Mouse (Mus musculus) heart, adult 2 months (tissue): ENCODE data around the gene Lrrc8b. TPM values are rescaled to one million over a fixed set of nuclear protein-coding genes. Genes with fewer than 3 reads are reported as not detected.

ENCODE experiments used
- DNase-seq, 2 experiments: peaks; one replicate each; pipeline ENCODE4 v3.0.0; 2021
- H3K27ac ChIP-seq: fragments of 200-600 bp; 2 replicates; pipeline ENCODE4 v1.8.1; 2022
- H3K27me3 ChIP-seq: fragments of 200-500 bp; 2 replicates; pipeline ENCODE4 v1.6.1; 2012; ENCODE audit warnings: mild to moderate bottlenecking, low read length, inconsistent platforms, mixed read lengths; ENCODE audit not compliant: control insufficient read depth, insufficient read depth
- H3K36me3 ChIP-seq: fragments of 200-500 bp; 2 replicates; pipeline ENCODE4 v1.6.1; 2012; ENCODE audit warnings: low read length, inconsistent platforms; ENCODE audit not compliant: control insufficient read depth, insufficient read depth
- H3K4me1 ChIP-seq: fragments of 200-500 bp; 2 replicates; pipeline ENCODE4 v1.6.1; 2011; ENCODE audit warnings: low read length; ENCODE audit not compliant: control insufficient read depth, insufficient read depth
- H3K4me3 ChIP-seq: fragments of 200-600 bp; 2 replicates; pipeline ENCODE4 v1.8.1; 2022
- H3K79me2 ChIP-seq: fragments of 200-500 bp; replicated peaks from 2 replicates; pipeline ENCODE4 v1.6.1; 2012; ENCODE audit warnings: mild to moderate bottlenecking, inconsistent platforms, low read length, moderate library complexity, mixed read lengths; ENCODE audit not compliant: control insufficient read depth, insufficient read depth
- H3K9ac ChIP-seq: fragments of 200-500 bp; 2 replicates; pipeline ENCODE4 v1.6.1; 2012; ENCODE audit warnings: low read depth, mild to moderate bottlenecking, control low read depth, inconsistent platforms, low read length, mixed read lengths
- CTCF ChIP-seq: fragments of 200-600 bp; IDR thresholded peaks from 2 replicates; pipeline ENCODE4 v1.8.1; 2022; ENCODE audit warnings: antibody characterized with exemption, mild to moderate bottlenecking, moderate library complexity
- EP300 ChIP-seq: fragments of 200-500 bp; IDR thresholded peaks from 2 replicates; pipeline ENCODE4 v1.6.1; 2011; ENCODE audit warnings: low read depth, low read length, control low read depth; ENCODE audit not compliant: insufficient read depth
- POLR2A ChIP-seq: fragments of 200-500 bp; IDR thresholded peaks from 2 replicates; pipeline ENCODE4 v1.6.1; 2011; ENCODE audit warnings: mild to moderate bottlenecking, low read depth, low read length, control low read depth; ENCODE audit not compliant: insufficient read depth
- WGBS: fragments of 180-500 bp; shearing (Covaris S2); methylation state at CpG from one replicate; pipeline ENCODE4 v1.1.7; 2018; 5-methylcytosine and 5-hydroxymethylcytosine counted together
- intact Hi-C: fragments of 180-260 bp; cut with DNase I; formaldehyde crosslinking; loops from one replicate; pipeline ENCODE4 v1.15.1; 2025
- polyA plus RNA-seq: library from polyadenylated mRNA; depleted of rRNA; stranded (reverse); fragments of >200 nt; gene quantifications from 2 replicates; pipeline ENCODE4 v1.2.3, GENCODE M21; 2012
- total RNA-seq, 2 experiments: library from RNA; stranded (reverse); gene quantifications; 2 replicates each; pipeline ENCODE4 v1.2.3; 2021

The Lrrc8b gene
- total and polyA plus RNA-seq, 3 experiments, result 2.9 to 5.0 (median 4.4) TPM

- Histone ChIP-seq H3K36me3 (peaks cover 48% of the 10 kb centered on the region), H3K4me1 (peaks cover 26% of the 10 kb centered on the region), H3K9ac (no peak overlapping the region), H3K79me2 (peaks cover 4% of the 10 kb centered on the region; the same call in 1 of the 2 replicates), H3K27me3 (no peaks in the 10 kb centered on the region), H3K27ac (peak overlapping the region; percentile 1), H3K4me3 (no peak overlapping the region)
- TF ChIP-seq POLR2A, result no peak
- no peak for TF ChIP-seq CTCF
- no peak for TF ChIP-seq EP300
- no peak for DNase-seq
- 60% methylated on average over 12 of the region's 12 CpGs for WGBS
- intact Hi-C loops, result loop anchor here (5.0 kb wide), 1 partner anchor 42 kb away; no protein-coding TSS in a partner anchor
These were observed 109.4 kb downstream of the Lrrc8b start for GRCm38 (mm10) chr5:105525004-105525403.

- peaks cover 31% of the 10 kb centered on the region for H3K4me1 ChIP-seq
- peak overlapping the region; percentile 65 for H3K27ac ChIP-seq
- peaks cover 5% of the 10 kb centered on the region; the same call in 1 of the 2 replicates for H3K79me2 ChIP-seq
- DNase-seq, result no peak
- 65% methylated on average over 4 of the region's 4 CpGs for WGBS
- no peak for TF ChIP-seq EP300
- TF ChIP-seq POLR2A, result no peak
- no peak for TF ChIP-seq CTCF
- no peak overlapping the region for H3K9ac ChIP-seq
- H3K4me3 ChIP-seq, result no peak overlapping the region
- H3K36me3 ChIP-seq, result peaks cover 53% of the 10 kb centered on the region
- no peaks in the 10 kb centered on the region for H3K27me3 ChIP-seq
- intact Hi-C loops, result loop anchor here (1.0 to 5.0 kb wide), 3 partner anchors 21 to 76 kb away; no protein-coding TSS in a partner anchor
These were observed 110.6 kb downstream of the Lrrc8b start for GRCm38 (mm10) chr5:105526107-105526645.

GRCm38 (mm10) chr5:105526766-105527165, 111.2 kb downstream of the Lrrc8b start:
- H3K36me3 ChIP-seq, result peaks cover 55% of the 10 kb centered on the region
- DNase-seq, result peak; percentile 37 to 38
- intact Hi-C loops, result loop anchor here (1.0 to 5.0 kb wide), 3 partner anchors 20 to 76 kb away; no protein-coding TSS in a partner anchor
- TF ChIP-seq CTCF, result no peak
- no peak for TF ChIP-seq POLR2A
- 0 out of 2 replicates have a peak, but pooled peaks have one; percentile 34 for TF ChIP-seq EP300
- no peaks in the 10 kb centered on the region for H3K27me3 ChIP-seq
- peak overlapping the region; percentile 8; the same call in 1 of the 2 replicates for H3K4me3 ChIP-seq
- peak overlapping the region; percentile 65 for H3K27ac ChIP-seq
- WGBS, result 42% methylated on average over 9 of the region's 9 CpGs
- H3K9ac ChIP-seq, result peak overlapping the region; percentile 56; the same call in 1 of the 2 replicates
- H3K79me2 ChIP-seq, result peaks cover 6% of the 10 kb centered on the region; the same call in 1 of the 2 replicates
- peaks cover 31% of the 10 kb centered on the region for H3K4me1 ChIP-seq

GRCm38 (mm10) chr5:105527477-105528331, 112.1 kb downstream of the Lrrc8b start:
- intact Hi-C loops, result loop anchor here (2.0 to 5.0 kb wide), 2 partner anchors 19 to 40 kb away; no protein-coding TSS in a partner anchor
- DNase-seq, result peak; percentile 48 to 54
- H3K27me3 ChIP-seq, result no peaks in the 10 kb centered on the region
- WGBS, result 31% methylated on average over 23 of the region's 23 CpGs
- TF ChIP-seq POLR2A (no peak), CTCF (no peak)
- peaks cover 6% of the 10 kb centered on the region; the same call in 1 of the 2 replicates for H3K79me2 ChIP-seq
- peaks cover 47% of the 10 kb centered on the region for H3K36me3 ChIP-seq
- H3K4me1 ChIP-seq, result peaks cover 30% of the 10 kb centered on the region
- H3K27ac ChIP-seq, result peak overlapping the region; percentile 65
- peak overlapping the region; percentile 17 for H3K4me3 ChIP-seq
- H3K9ac ChIP-seq, result peak overlapping the region; percentile 43

DNA sequence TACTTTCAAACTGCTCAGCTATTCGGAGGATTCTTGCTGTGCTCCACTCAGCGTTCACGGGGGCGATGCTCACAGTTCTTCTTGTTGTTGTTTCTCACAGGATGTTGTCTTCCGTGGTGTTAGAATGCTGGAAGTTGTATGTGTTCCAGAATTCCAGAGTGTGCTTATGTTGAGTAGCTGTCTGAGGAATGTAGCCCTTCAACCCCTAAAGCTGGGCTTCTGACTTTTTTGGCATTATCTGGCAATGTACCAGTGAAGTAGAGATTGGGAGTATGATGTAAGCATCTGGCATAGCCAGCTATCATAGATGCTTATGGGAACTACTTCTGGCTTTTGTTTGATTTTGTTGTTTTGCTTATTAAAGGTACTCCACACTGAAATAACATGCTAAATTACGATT, 115.0 kb downstream of the Lrrc8b start:
- Histone ChIP-seq H3K27me3 (no peaks in the 10 kb centered on the region), H3K27ac (peak overlapping the region; percentile 57), H3K79me2 (peaks cover 13% of the 10 kb centered on the region), H3K36me3 (peaks cover 39% of the 10 kb centered on the region), H3K4me1 (peaks cover 26% of the 10 kb centered on the region), H3K9ac (peak overlapping the region; percentile 20; the same call in 1 of the 2 replicates), H3K4me3 (no peak overlapping the region)
- TF ChIP-seq POLR2A (no peak), EP300 (no peak), CTCF (no peak)
- intact Hi-C loops, result no loop called here
- no peak for DNase-seq
- 30% methylated on average over 6 of the region's 6 CpGs for WGBS

- Histone ChIP-seq H3K4me1 (peaks cover 13% of the 10 kb centered on the region), H3K9ac (no peak overlapping the region), H3K4me3 (no peak overlapping the region), H3K79me2 (peaks cover 13% of the 10 kb centered on the region), H3K27me3 (no peaks in the 10 kb centered on the region), H3K27ac (no peak overlapping the region), H3K36me3 (peaks cover 16% of the 10 kb centered on the region)
- WGBS, result 91% methylated on average over 3 of the region's 3 CpGs
- intact Hi-C loops, result no loop called here
- TF ChIP-seq CTCF (no peak), POLR2A (no peak), EP300 (no peak)
- no peak for DNase-seq
These were observed 119.6 kb downstream of the Lrrc8b start for GRCm38 (mm10) chr5:105535186-105535585.
